18 mouse cellular contexts compared by ENCODE assay signal in the genomic region with DNA sequence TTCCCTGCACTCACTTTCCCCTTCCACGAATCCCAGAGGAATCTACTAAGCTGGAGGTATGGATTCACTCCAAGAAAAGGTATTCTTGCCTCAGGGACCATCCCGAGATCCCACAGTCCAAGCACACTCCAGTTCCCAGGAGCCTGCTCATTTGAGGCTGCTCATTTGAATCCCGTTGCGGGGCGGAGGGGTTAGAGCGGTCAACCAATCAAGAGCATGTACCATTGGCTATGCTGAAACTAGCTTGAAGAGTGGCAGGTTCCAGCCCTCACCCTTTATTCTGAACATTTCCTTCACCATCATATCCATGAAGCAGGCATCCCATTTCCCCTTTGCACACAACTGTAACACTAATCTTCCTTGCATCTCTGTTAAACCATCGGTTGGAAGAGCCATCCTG.
DNase-seq lines count a peak whose midpoint lies in the region; ATAC-seq and TF ChIP-seq lines count a peak whose summit lies in the region.
"Had no signal": no experiment of that assay in that cellular context is flagged by ENCODE, and none has a peak within 500 bp of the region (broad histone marks: within the 10 kb centered on the region; RNA-seq: fewer than 3 reads in every experiment).

No protein-coding gene starts in this region.

- no peaks in the 10 kb centered on the region for H3K36me3 ChIP-seq in embryonic facial prominence, embryonic 13.5 days
- no peaks in the 10 kb centered on the region for H3K36me3 ChIP-seq in embryonic facial prominence, embryonic 10.5 days (replicated peaks)
- no peaks in the 10 kb centered on the region for H3K36me3 ChIP-seq in limb, embryonic 12.5 days
- no peaks in the 10 kb centered on the region for H3K36me3 ChIP-seq in limb, embryonic 10.5 days
- no peaks in the 10 kb centered on the region for H3K36me3 ChIP-seq in E14TG2a.4 (ENCODE audit: insufficient read depth, low read length)
- no peaks in the 10 kb centered on the region for H3K36me3 ChIP-seq in midbrain, embryonic 13.5 days
- H3K36me3 ChIP-seq: forebrain, embryonic 10.5 days; lung, embryonic 15.5 days had no signal

- no peak for TF ChIP-seq CTCF in E14TG2a.4 (conservative IDR thresholded peaks at IDR 0.05; ENCODE audit: low read length)

- ATAC-seq in embryonic facial prominence, embryonic 13.5 days (ENCODE audit: insufficient number of reproducible peaks, insufficient read depth, low FRiP score, low TSS enrichment, low read depth), result no peak
- no peak for ATAC-seq in limb, embryonic 12.5 days (ENCODE audit: insufficient number of reproducible peaks, insufficient read depth, low FRiP score, low TSS enrichment, low read depth)
- no peak for ATAC-seq in midbrain, embryonic 13.5 days
- ATAC-seq: activated CD4-positive, CD25-positive, alpha-beta regulatory T cell, adult 4 months; forebrain, postnatal 0 days; Patski had no signal

- no peak overlapping the region for H3K9ac ChIP-seq in embryonic facial prominence, embryonic 13.5 days
- no peak overlapping the region for H3K9ac ChIP-seq in limb, embryonic 12.5 days (replicated peaks)
- no peak overlapping the region for H3K9ac ChIP-seq in midbrain, embryonic 13.5 days (replicated peaks)
- H3K9ac ChIP-seq: forebrain, postnatal 0 days; liver, embryonic 14.5 days; lung, embryonic 15.5 days had no signal

- 46% methylated on average over 7 of the region's 7 CpGs for WGBS in embryonic facial prominence, embryonic 13.5 days
- 57% methylated on average over 7 of the region's 7 CpGs for WGBS in embryonic facial prominence, embryonic 10.5 days
- WGBS in limb, embryonic 12.5 days, result 60% methylated on average over 7 of the region's 7 CpGs
- WGBS in limb, embryonic 10.5 days, result 64% methylated on average over 7 of the region's 7 CpGs
- 54% methylated on average over 7 of the region's 7 CpGs for WGBS in midbrain, embryonic 13.5 days

- H3K9me3 ChIP-seq in embryonic facial prominence, embryonic 13.5 days, result no peaks in the 10 kb centered on the region
- no peaks in the 10 kb centered on the region for H3K9me3 ChIP-seq in embryonic facial prominence, embryonic 10.5 days
- H3K9me3 ChIP-seq in limb, embryonic 12.5 days, result no peaks in the 10 kb centered on the region
- H3K9me3 ChIP-seq in limb, embryonic 10.5 days (replicated peaks), result no peaks in the 10 kb centered on the region
- no peaks in the 10 kb centered on the region for H3K9me3 ChIP-seq in E14TG2a.4 (ENCODE audit: low read length)
- H3K9me3 ChIP-seq in midbrain, embryonic 13.5 days, result no peaks in the 10 kb centered on the region
- H3K9me3 ChIP-seq: forebrain, embryonic 10.5 days; lung, embryonic 15.5 days had no signal

- no peak overlapping the region for H3K27ac ChIP-seq in embryonic facial prominence, embryonic 13.5 days
- H3K27ac ChIP-seq in embryonic facial prominence, embryonic 10.5 days (replicated peaks), result no peak overlapping the region; the same call in 1 of the 2 replicates
- H3K27ac ChIP-seq in limb, embryonic 12.5 days, result no peak overlapping the region
- no peak overlapping the region for H3K27ac ChIP-seq in limb, embryonic 10.5 days
- no peak overlapping the region for H3K27ac ChIP-seq in midbrain, embryonic 13.5 days
- H3K27ac ChIP-seq: forebrain, embryonic 10.5 days; liver, embryonic 14.5 days; lung, embryonic 15.5 days had no signal

- no peak for DNase-seq in embryonic facial prominence, embryonic 10.5 days (ENCODE audit: low spot score)
- DNase-seq in limb, embryonic 10.5 days (ENCODE audit: low spot score), result no peak
- DNase-seq in thymus, postnatal 36 days, result no peak
- DNase-seq in cerebellum, adult 9-11 months, result no peak
- DNase-seq: cerebellum, postnatal 10 days; forebrain, postnatal 0 days; lung, postnatal 4 days; right cerebral cortex, postnatal 14 days; spleen, adult 18-20 months had no signal

- no peak overlapping the region for H3K4me3 ChIP-seq in embryonic facial prominence, embryonic 13.5 days
- no peak overlapping the region for H3K4me3 ChIP-seq in embryonic facial prominence, embryonic 10.5 days
- no peak overlapping the region for H3K4me3 ChIP-seq in limb, embryonic 12.5 days (replicated peaks)
- H3K4me3 ChIP-seq in limb, embryonic 10.5 days, result no peak overlapping the region
- peak overlapping the region; percentile 64 for H3K4me3 ChIP-seq in E14TG2a.4 (replicated peaks; ENCODE audit: low read length)
- no peak overlapping the region for H3K4me3 ChIP-seq in midbrain, embryonic 13.5 days (replicated peaks)
- H3K4me3 ChIP-seq: forebrain, embryonic 10.5 days; lung, embryonic 15.5 days had no signal

- H3K4me2 ChIP-seq in embryonic facial prominence, embryonic 13.5 days, result peak overlapping the region; percentile 28
- H3K4me2 ChIP-seq in limb, embryonic 12.5 days, result 0 out of 2 replicates have a peak overlapping the region, but pooled peaks have one; percentile 19
- H3K4me2 ChIP-seq in midbrain, embryonic 13.5 days (replicated peaks), result peak overlapping the region; percentile 27
- H3K4me2 ChIP-seq: lung, embryonic 15.5 days had no signal

- no peaks in the 10 kb centered on the region for H3K27me3 ChIP-seq in embryonic facial prominence, embryonic 13.5 days
- 0 out of 2 replicates have a peak, but pooled peaks cover 5% of the 10 kb centered on the region for H3K27me3 ChIP-seq in embryonic facial prominence, embryonic 10.5 days (replicated peaks; ENCODE audit: low read depth, poor library complexity, severe bottlenecking)
- peaks cover 7% of the 10 kb centered on the region; the same call in 1 of the 2 replicates for H3K27me3 ChIP-seq in limb, embryonic 12.5 days
- peaks cover 11% of the 10 kb centered on the region; the same call in 1 of the 2 replicates for H3K27me3 ChIP-seq in limb, embryonic 10.5 days (ENCODE audit: low read depth, poor library complexity, severe bottlenecking)
- H3K27me3 ChIP-seq in E14TG2a.4 (ENCODE audit: insufficient read depth, low read length), result peaks cover 23% of the 10 kb centered on the region
- no peaks in the 10 kb centered on the region; the same call in 1 of the 2 replicates for H3K27me3 ChIP-seq in midbrain, embryonic 13.5 days
- H3K27me3 ChIP-seq: lung, embryonic 15.5 days; Patski had no signal

- H3K4me1 ChIP-seq in embryonic facial prominence, embryonic 13.5 days, result peaks cover 7% of the 10 kb centered on the region; the same call in 1 of the 2 replicates
- H3K4me1 ChIP-seq in embryonic facial prominence, embryonic 10.5 days, result peaks cover 19% of the 10 kb centered on the region
- peaks cover 15% of the 10 kb centered on the region for H3K4me1 ChIP-seq in limb, embryonic 12.5 days (replicated peaks)
- peaks cover 36% of the 10 kb centered on the region for H3K4me1 ChIP-seq in limb, embryonic 10.5 days
- H3K4me1 ChIP-seq in E14TG2a.4 (replicated peaks; ENCODE audit: low read depth, low read length), result peaks cover 32% of the 10 kb centered on the region
- peaks cover 29% of the 10 kb centered on the region for H3K4me1 ChIP-seq in midbrain, embryonic 13.5 days (replicated peaks)
- H3K4me1 ChIP-seq: lung, embryonic 15.5 days had no signal
